Mouse (Mus musculus): ENCODE results near the gene Hemgn.

Hemgn gene

GRCm38 (mm10) chr4:46413406-46413805, at the start of gene Hemgn:
TSS of gene Hemgn (minus strand) at chr4:46413506.
- in situ Hi-C loops (cut with MboI, MseI) = no loop called here

GRCm38 (mm10) chr4:46458411-46458810, 45.1 kb upstream of the Hemgn start:
- in situ Hi-C loops (cut with MboI, MseI) = no loop called here

- in situ Hi-C loops (cut with MboI, MseI) = no loop called here
Measured at GRCm38 (mm10) chr4:46457186-46457585, 43.9 kb upstream of the Hemgn start.

- in situ Hi-C loops (cut with MboI, MseI) = no loop called here
Measured at GRCm38 (mm10) chr4:46456762-46457161, 43.5 kb upstream of the Hemgn start.

GRCm38 (mm10) chr4:46454097-46454864, 41.0 kb upstream of the Hemgn start:
- in situ Hi-C loops (cut with MboI, MseI) = no loop called here

GRCm38 (mm10) chr4:46452855-46453719, 39.8 kb upstream of the Hemgn start:
- in situ Hi-C loops (cut with MboI, MseI) = no loop called here

- in situ Hi-C loops (cut with MboI, MseI) = no loop called here
Measured at GRCm38 (mm10) chr4:46452481-46452850, 39.2 kb upstream of the Hemgn start.

GRCm38 (mm10) chr4:46451758-46452480, 38.6 kb upstream of the Hemgn start:
- in situ Hi-C loops (cut with MboI, MseI) = no loop called here

- in situ Hi-C loops (cut with MboI, MseI) = no loop called here
Measured at GRCm38 (mm10) chr4:46451240-46451757, 38.0 kb upstream of the Hemgn start.

- in situ Hi-C loops (cut with MboI, MseI) = no loop called here
Measured at GRCm38 (mm10) chr4:46450519-46451131, 37.3 kb upstream of the Hemgn start, which contains the start of gene Anp32b. TSS of gene Anp32b (plus strand) at chr4:46450902.

GRCm38 (mm10) chr4:46450020-46450518, 36.8 kb upstream of the Hemgn start:
- in situ Hi-C loops (cut with MboI, MseI) = no loop called here

GRCm38 (mm10) chr4:46448886-46449285, 35.6 kb upstream of the Hemgn start:
- in situ Hi-C loops (cut with MboI, MseI) = loop anchor here (5.0 kb wide), 1 partner anchor 67 kb away; no protein-coding TSS in a partner anchor

- in situ Hi-C loops (cut with MboI, MseI) = loop anchor here (5.0 kb wide), 1 partner anchor 65 kb away; no protein-coding TSS in a partner anchor
Measured at GRCm38 (mm10) chr4:46447461-46447860, 34.2 kb upstream of the Hemgn start.

GRCm38 (mm10) chr4:46445237-46445945, 32.1 kb upstream of the Hemgn start:
- in situ Hi-C loops (cut with MboI, MseI) = loop anchor here (5.0 kb wide), 1 partner anchor 63 kb away; no protein-coding TSS in a partner anchor

- in situ Hi-C loops (cut with MboI, MseI) = no loop called here
Measured at GRCm38 (mm10) chr4:46442501-46442900, 29.2 kb upstream of the Hemgn start.

GRCm38 (mm10) chr4:46432339-46433036, 19.2 kb upstream of the Hemgn start:
- in situ Hi-C loops (cut with MboI, MseI) = no loop called here

- in situ Hi-C loops (cut with MboI, MseI) = no loop called here
Measured at GRCm38 (mm10) chr4:46428903-46429499, 15.7 kb upstream of the Hemgn start.

- in situ Hi-C loops (cut with MboI, MseI) = no loop called here
Measured at GRCm38 (mm10) chr4:46422625-46423024, 9.3 kb upstream of the Hemgn start.

GRCm38 (mm10) chr4:46418851-46419250, 5.5 kb upstream of the Hemgn start:
- in situ Hi-C loops (cut with MboI, MseI) = no loop called here

Measured in T-helper 2 cell (primary cell).